Mouse (Mus musculus) kidney, adult 18-20 months (tissue): ENCODE results near the gene Ufsp1.
"Not testable (repeated sequence)": the region's sequence is repeated elsewhere in the genome, so short reads cannot be mapped to it uniquely, and the experiment has no call there.

Experiments
- DNase-seq: peaks from one replicate; pipeline ENCODE4 v3.0.0; 2021

Ufsp1 gene

GRCm38 (mm10) chr5:137293839-137294743, at the start of gene Ufsp1:
Ufsp1 (plus strand) TSS chr5:137294629.
- DNase-seq = peak; percentile 95

GRCm38 (mm10) chr5:137263897-137264720, 30.3 kb upstream of the Ufsp1 start:
- no peak for DNase-seq

- no peak for DNase-seq
Observed at GRCm38 (mm10) chr5:137264787-137265186, 29.6 kb upstream of the Ufsp1 start.

- DNase-seq = no peak
Observed at GRCm38 (mm10) chr5:137268131-137268910, 26.1 kb upstream of the Ufsp1 start.

- peak; percentile 53 for DNase-seq
Observed at GRCm38 (mm10) chr5:137277360-137278342, 16.8 kb upstream of the Ufsp1 start.

GRCm38 (mm10) chr5:137284411-137284810, 10.0 kb upstream of the Ufsp1 start:
- DNase-seq = not testable (repeated sequence)

- peak; percentile 45 for DNase-seq
Observed at GRCm38 (mm10) chr5:137285045-137285444, 9.4 kb upstream of the Ufsp1 start.

GRCm38 (mm10) chr5:137285986-137286385, 8.4 kb upstream of the Ufsp1 start:
- no peak for DNase-seq

GRCm38 (mm10) chr5:137286655-137287031, 7.8 kb upstream of the Ufsp1 start:
- DNase-seq = peak; percentile 89

GRCm38 (mm10) chr5:137287032-137287952, 7.1 kb upstream of the Ufsp1 start, which contains the start of gene Ache:
Ache (plus strand) TSS chr5:137287519.
- no peak for DNase-seq

- no peak for DNase-seq
Observed at GRCm38 (mm10) chr5:137287953-137288743, 6.3 kb upstream of the Ufsp1 start.

GRCm38 (mm10) chr5:137288999-137289470, 5.4 kb upstream of the Ufsp1 start:
- DNase-seq = peak; percentile 25

GRCm38 (mm10) chr5:137289591-137290365, 4.7 kb upstream of the Ufsp1 start:
- DNase-seq = no peak

GRCm38 (mm10) chr5:137290677-137291076, 3.8 kb upstream of the Ufsp1 start:
- peak; percentile 77 for DNase-seq

GRCm38 (mm10) chr5:137291381-137291926, 3.0 kb upstream of the Ufsp1 start:
- no peak for DNase-seq

- peak; percentile 91 for DNase-seq
Observed at GRCm38 (mm10) chr5:137293282-137293681, 1.1 kb upstream of the Ufsp1 start.

GRCm38 (mm10) chr5:137294744-137295093, 290 bp downstream of the Ufsp1 start:
- DNase-seq = no peak

- no peak for DNase-seq
Observed at GRCm38 (mm10) chr5:137295296-137295695, 867 bp downstream of the Ufsp1 start.
